Mouse (Mus musculus): Measurements from ENCODE around the gene Trim47. TPM values are rescaled to one million over a fixed set of nuclear protein-coding genes. Genes with fewer than 3 reads are reported as not detected.

The Trim47 gene
- total and polyA plus RNA-seq, 2 experiments from 2014 or later, result 42.8 to 89.0 TPM

GRCm38 (mm10) chr11:116089545-116089944 lies 37.5 kb downstream of the Trim47 start:
- TF ChIP-seq CTCF (IDR thresholded peaks at IDR 0.05; ENCODE audit: low read depth) (no peak), EP300 (IDR thresholded peaks at IDR 0.05; ENCODE audit: low read depth) (no peak)
- H3K4me3 ChIP-seq (ENCODE audit: low read depth, low read length), result no peak overlapping the region
- H3K9me3 ChIP-seq (replicated peaks; ENCODE audit: control insufficient read depth, low read length), result no peaks in the 10 kb centered on the region
- no peak for DNase-seq (ENCODE audit: low spot score)
- ATAC-seq (ENCODE audit: insufficient read depth, low read depth), result no peak
- no peaks in the 10 kb centered on the region for H3K27me3 ChIP-seq (ENCODE audit: control insufficient read depth, insufficient read depth, low read length)
- H3K9ac ChIP-seq (replicated peaks; ENCODE audit: low read depth, low read length), result no peak overlapping the region
- H3K36me3 ChIP-seq (replicated peaks; ENCODE audit: control insufficient read depth, insufficient read depth, low read length), result no peaks in the 10 kb centered on the region
- no peak overlapping the region for H3K27ac ChIP-seq (ENCODE audit: low read depth)
- peaks cover 21% of the 10 kb centered on the region for H3K4me1 ChIP-seq (ENCODE audit: control insufficient read depth, insufficient read depth)
- no peak overlapping the region for H3K4me2 ChIP-seq (ENCODE audit: low read depth, low read length)
- 86% methylated on average over 6 of the region's 6 CpGs for WGBS

- Histone ChIP-seq H3K9me3 (replicated peaks; ENCODE audit: control insufficient read depth, low read length) (no peaks in the 10 kb centered on the region), H3K4me2 (ENCODE audit: low read depth, low read length) (no peak overlapping the region), H3K27me3 (ENCODE audit: control insufficient read depth, insufficient read depth, low read length) (no peaks in the 10 kb centered on the region), H3K9ac (replicated peaks; ENCODE audit: low read depth, low read length) (no peak overlapping the region), H3K4me3 (ENCODE audit: low read depth, low read length) (no peak overlapping the region), H3K4me1 (ENCODE audit: control insufficient read depth, insufficient read depth) (peaks cover 16% of the 10 kb centered on the region; the same call in 1 of the 2 replicates), H3K36me3 (replicated peaks; ENCODE audit: control insufficient read depth, insufficient read depth, low read length) (peaks cover 3% of the 10 kb centered on the region; the same call in 1 of the 2 replicates), H3K27ac (ENCODE audit: low read depth) (no peak overlapping the region)
- no peak for DNase-seq (ENCODE audit: low spot score)
- no peak for ATAC-seq (ENCODE audit: insufficient read depth, low read depth)
- whole genome bisulfite sequencing, result 53% methylated on average over 11 of the region's 11 CpGs
- 0 out of 2 replicates have a peak, but pooled peaks have one; percentile 20 for TF ChIP-seq EP300 (IDR thresholded peaks at IDR 0.05; ENCODE audit: low read depth)
- TF ChIP-seq CTCF (IDR thresholded peaks at IDR 0.05; ENCODE audit: low read depth), result peak; percentile 13; the same call in 1 of the 2 replicates
These were observed 38.1 kb downstream of the Trim47 start for GRCm38 (mm10) chr11:116088741-116089394.

- H3K9me3 ChIP-seq (replicated peaks; ENCODE audit: control insufficient read depth, low read length), result no peaks in the 10 kb centered on the region
- peaks cover 15% of the 10 kb centered on the region; the same call in 1 of the 2 replicates for H3K4me1 ChIP-seq (ENCODE audit: control insufficient read depth, insufficient read depth)
- no peak for DNase-seq (ENCODE audit: low spot score)
- H3K9ac ChIP-seq (replicated peaks; ENCODE audit: low read depth, low read length), result no peak overlapping the region
- H3K4me3 ChIP-seq (ENCODE audit: low read depth, low read length), result no peak overlapping the region
- no peak overlapping the region for H3K4me2 ChIP-seq (ENCODE audit: low read depth, low read length)
- no peaks in the 10 kb centered on the region for H3K27me3 ChIP-seq (ENCODE audit: control insufficient read depth, insufficient read depth, low read length)
- peak overlapping the region; percentile 88; the same call in 1 of the 2 replicates for H3K27ac ChIP-seq (ENCODE audit: low read depth)
- ATAC-seq (ENCODE audit: insufficient read depth, low read depth), result no peak
- H3K36me3 ChIP-seq (replicated peaks; ENCODE audit: control insufficient read depth, insufficient read depth, low read length), result peaks cover 10% of the 10 kb centered on the region
- 80% methylated on average over 8 of the region's 8 CpGs for WGBS
- TF ChIP-seq CTCF (IDR thresholded peaks at IDR 0.05; ENCODE audit: low read depth), result no peak
- TF ChIP-seq EP300 (IDR thresholded peaks at IDR 0.05; ENCODE audit: low read depth), result no peak
These were observed 38.8 kb downstream of the Trim47 start for GRCm38 (mm10) chr11:116088188-116088587.

- no peaks in the 10 kb centered on the region for H3K9me3 ChIP-seq (replicated peaks; ENCODE audit: control insufficient read depth, low read length)
- H3K36me3 ChIP-seq (replicated peaks; ENCODE audit: control insufficient read depth, insufficient read depth, low read length), result peaks cover 15% of the 10 kb centered on the region
- peak overlapping the region; percentile 68 for H3K4me2 ChIP-seq (ENCODE audit: low read depth, low read length)
- H3K27ac ChIP-seq (ENCODE audit: low read depth), result peak overlapping the region; percentile 88
- H3K4me1 ChIP-seq (ENCODE audit: control insufficient read depth, insufficient read depth), result peaks cover 15% of the 10 kb centered on the region; the same call in 1 of the 2 replicates
- peak; percentile 89 for TF ChIP-seq CTCF (IDR thresholded peaks at IDR 0.05; ENCODE audit: low read depth)
- no peak for TF ChIP-seq EP300 (IDR thresholded peaks at IDR 0.05; ENCODE audit: low read depth)
- peak; percentile 91 for DNase-seq (ENCODE audit: low spot score)
- WGBS, result 3% methylated on average over 31 of the region's 31 CpGs
- peak overlapping the region; percentile 59 for H3K4me3 ChIP-seq (ENCODE audit: low read depth, low read length)
- H3K27me3 ChIP-seq (ENCODE audit: control insufficient read depth, insufficient read depth, low read length), result no peaks in the 10 kb centered on the region
- ATAC-seq (ENCODE audit: insufficient read depth, low read depth), result peak; percentile 80
- peak overlapping the region; percentile 37; the same call in 1 of the 2 replicates for H3K9ac ChIP-seq (replicated peaks; ENCODE audit: low read depth, low read length)
These were observed 39.5 kb downstream of the Trim47 start for GRCm38 (mm10) chr11:116087194-116088130.

All from heart, postnatal 0 days (tissue).